Mouse (Mus musculus): ENCODE results near the gene Sgo2a. TPM values are rescaled to one million over a fixed set of nuclear protein-coding genes. Genes with fewer than 3 reads are reported as not detected.
"Not testable (repeated sequence)": the region's sequence is repeated elsewhere in the genome, so short reads cannot be mapped to it uniquely, and the experiment has no call there.

Sgo2a gene
- total RNA-seq, 2 experiments from 2014 or later = 4.8 to 6.0 TPM

DNA sequence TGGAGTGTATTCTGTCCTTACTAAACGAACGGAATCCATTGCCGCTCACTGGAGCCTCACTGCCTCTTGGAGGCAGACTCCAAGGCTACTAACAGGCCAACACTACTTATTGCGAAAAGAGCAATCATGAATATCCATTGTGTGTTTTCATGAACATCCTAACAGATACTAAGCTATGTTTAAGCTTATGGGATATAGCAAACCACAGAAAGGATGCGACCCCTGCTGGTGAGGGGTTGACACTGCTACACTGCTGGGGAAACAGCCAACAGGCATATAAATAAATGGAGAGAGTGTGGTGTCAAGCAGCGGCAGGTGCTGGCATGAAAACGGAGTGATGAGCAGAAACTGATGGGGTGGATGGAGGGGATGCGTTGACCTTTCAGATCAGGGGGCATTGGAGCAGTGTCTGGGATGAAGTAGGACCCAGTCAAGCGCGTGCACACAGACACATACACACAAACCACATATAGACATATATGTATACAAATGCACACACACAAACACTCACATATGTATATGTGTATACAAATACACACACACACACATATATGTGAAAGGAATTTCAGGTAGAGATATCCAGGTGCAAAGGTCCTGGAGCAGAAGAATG lies 35.5 kb downstream of the Sgo2a start:
- peak; percentile 74 for DNase-seq

DNA sequence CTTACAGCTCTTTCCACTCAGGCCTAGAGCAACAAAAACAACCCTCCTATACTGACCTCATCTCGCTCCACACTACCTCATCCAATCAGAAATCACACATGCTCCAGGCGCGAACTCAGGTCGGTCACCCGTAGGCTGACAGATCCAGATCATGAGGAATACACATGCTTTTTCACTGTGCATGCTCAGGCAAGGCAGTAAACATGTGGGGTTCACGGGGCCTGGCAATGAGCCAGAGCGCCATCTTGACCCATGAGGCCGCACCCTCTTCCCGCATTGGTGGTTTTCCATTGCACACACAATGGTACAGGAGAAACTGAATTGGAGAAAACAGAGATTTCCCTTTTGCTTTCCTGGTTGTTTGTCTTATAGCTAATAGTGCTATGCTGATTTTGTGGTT lies 41.5 kb downstream of the Sgo2a start:
- not testable (repeated sequence) for DNase-seq

- DNase-seq = no peak
Measured at GRCm38 (mm10) chr1:58045076-58045475, 49.3 kb downstream of the Sgo2a start.

- no peak for DNase-seq
Measured at GRCm38 (mm10) chr1:58045546-58045945, 49.8 kb downstream of the Sgo2a start.

DNA sequence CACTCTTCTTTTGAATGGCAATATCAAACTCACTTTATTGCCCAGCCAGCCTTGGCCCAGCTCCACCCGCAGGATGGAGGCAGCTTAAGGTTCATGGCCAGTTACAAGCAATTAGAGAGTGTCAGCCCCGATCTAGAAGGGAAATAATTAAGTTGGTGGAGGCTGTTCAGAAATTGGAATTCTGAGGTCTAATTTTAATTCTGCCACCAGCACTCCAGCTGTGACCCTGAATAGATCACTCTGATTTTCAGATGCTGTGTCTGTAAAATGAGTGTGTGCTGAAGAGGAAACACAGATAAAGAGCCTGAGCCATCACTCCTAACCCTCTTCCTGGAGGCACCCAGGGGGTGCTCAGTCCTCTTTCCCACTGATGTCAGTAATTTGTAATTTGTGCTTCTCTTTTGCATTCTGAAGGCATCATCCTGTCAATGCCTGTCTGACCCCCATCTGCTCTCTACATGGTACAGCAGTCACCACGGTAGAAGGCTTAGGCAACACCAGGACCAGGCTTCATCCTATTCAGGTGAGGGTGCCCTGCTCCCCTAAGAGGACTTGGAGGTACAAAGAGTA lies 51.0 kb downstream of the Sgo2a start:
- no peak for DNase-seq

GRCm38 (mm10) chr1:58049126-58049525 lies 53.4 kb downstream of the Sgo2a start:
- DNase-seq = no peak

DNA sequence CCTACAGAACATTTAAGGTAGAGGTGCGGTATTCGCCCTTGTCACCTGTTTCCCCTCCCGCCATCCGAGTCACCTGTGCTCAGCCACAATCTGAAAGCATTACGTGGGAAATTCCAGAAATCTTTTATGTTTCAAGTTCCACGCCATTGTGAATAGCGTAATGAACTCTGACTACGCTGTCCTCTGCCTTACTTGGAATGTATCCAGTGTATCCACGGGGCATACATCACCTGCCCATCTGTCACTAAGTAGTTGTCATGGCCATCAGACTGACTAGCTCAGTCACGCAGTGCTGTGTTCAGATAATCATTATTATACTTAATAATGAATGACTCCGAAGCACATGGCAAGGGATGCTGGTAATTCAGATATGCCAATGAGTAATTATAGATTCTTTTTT lies 59.8 kb downstream of the Sgo2a start:
- DNase-seq = no peak

- DNase-seq = no peak
Measured at GRCm38 (mm10) chr1:58056074-58056807, 60.5 kb downstream of the Sgo2a start.

DNA sequence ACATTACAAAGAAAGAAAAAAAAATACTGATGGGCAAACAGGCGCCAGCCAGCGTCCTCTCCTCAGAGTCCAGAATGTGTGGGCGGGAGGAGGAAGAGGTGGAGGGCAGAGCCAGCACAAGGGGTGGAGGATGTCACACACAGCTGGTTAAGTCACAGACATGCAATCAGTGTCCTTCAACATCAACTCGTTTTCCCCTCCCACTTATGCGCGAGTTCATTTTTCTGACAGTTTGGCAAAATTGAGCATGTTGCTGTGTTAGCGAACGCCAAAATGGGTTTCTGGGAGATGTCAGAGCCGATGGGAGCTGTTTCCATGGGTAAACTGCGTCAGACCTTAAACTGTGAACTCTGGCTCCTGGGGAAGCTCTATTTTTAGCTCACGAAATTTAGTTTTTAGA lies 61.2 kb downstream of the Sgo2a start:
- DNase-seq = peak; percentile 13

DNA sequence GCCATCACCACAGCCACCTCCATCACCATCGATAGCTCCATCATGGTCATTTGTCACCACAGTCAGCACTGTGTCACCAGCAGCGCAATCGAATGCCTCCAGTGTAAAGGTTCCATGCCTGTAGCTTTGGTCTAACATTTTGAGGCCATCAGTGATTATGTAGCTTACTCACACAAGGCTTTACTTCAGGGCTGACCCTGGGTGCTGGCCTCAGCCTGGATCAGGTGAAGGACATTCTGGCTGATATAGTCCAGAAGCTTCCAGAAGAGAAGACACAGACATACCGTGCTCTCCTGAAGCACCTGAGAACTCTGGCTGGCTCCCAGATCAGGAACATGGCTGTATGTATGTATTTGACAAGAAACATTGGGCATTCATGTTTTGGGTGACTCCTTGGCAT lies 63.1 kb downstream of the Sgo2a start:
- DNase-seq = no peak

- DNase-seq = no peak
Measured at GRCm38 (mm10) chr1:58062131-58062530, 66.4 kb downstream of the Sgo2a start.

GRCm38 (mm10) chr1:58065151-58065550 lies 69.4 kb downstream of the Sgo2a start:
- DNase-seq = no peak

DNA sequence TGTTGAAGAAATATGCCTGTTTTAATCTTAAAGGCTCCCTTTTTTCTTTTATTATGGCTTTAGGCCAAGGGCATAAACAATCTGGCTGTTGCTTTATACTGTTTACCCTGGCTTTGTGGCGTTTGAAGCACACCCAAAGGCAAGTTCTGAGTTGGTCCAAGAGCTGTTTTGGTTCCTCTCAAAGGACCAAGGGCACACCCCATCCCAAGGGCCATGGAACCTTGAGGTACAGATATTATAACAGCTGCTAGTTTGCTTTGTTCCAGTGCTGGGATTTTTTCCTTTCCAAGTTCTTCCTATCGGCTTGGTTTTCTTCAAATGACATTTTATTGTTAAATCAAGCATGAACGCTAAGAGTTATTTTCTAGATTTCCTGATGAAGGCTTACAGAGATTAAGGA lies 69.8 kb downstream of the Sgo2a start:
- DNase-seq = peak; percentile 7

DNA sequence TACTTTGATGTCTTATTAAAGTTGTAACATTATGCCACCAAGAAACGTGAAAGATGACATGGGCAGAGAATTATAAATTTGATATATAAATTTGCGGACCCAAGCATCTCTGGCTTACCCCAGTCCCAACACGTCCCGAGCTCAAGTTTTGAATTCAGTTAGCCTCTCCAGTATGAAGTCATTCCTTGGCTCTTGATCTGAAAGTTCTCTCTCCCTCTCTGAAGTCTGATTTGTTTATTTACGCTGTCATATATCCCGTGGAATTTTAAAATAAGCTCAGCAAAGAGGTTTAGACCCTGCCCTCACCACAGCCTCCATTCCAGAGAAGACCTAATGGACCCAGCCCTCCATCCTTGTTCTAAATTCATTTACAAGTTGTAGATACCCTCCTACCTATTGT lies 73.4 kb downstream of the Sgo2a start:
- DNase-seq = no peak

DNA sequence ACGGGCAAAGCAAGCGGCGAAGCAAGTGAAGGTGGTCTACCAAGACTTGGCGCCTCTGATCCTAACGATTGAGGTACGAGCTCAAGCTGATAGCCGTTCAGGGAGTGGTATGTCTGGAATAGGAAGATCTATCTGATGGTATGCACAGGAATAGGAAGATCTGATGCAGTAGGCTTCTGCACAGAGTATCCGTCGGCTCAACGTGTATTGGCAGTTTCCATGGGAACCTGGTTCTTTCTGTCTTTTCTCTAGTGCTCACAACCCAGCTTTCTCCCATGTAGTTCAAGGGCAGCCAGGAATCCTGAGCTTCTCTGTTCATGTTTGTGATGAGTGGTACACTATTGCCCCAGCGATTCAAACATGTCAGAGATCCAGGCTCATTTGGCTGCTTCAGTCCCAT lies 74.3 kb downstream of the Sgo2a start:
- DNase-seq = peak; percentile 8

DNA sequence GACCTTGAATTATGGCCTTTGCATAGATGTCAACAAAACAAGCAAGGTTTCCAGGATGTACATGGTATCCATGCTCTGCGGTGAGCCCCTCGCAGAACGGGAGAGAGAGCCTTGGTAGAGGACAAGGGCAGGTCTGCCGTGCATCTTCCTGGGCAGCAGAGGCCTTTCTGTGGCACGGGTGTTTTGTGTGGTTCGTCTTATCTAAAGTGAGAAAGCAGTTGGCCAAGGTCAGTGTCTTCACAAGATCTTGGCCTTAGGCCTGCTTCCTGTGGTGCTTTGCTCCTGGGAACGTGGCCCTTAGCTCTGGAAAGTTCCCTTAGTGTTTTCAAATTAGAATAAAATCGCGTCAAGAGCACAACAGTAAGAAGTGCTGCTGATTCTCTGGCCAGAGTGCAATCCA lies 75.2 kb downstream of the Sgo2a start:
- DNase-seq = peak; percentile 21

DNA sequence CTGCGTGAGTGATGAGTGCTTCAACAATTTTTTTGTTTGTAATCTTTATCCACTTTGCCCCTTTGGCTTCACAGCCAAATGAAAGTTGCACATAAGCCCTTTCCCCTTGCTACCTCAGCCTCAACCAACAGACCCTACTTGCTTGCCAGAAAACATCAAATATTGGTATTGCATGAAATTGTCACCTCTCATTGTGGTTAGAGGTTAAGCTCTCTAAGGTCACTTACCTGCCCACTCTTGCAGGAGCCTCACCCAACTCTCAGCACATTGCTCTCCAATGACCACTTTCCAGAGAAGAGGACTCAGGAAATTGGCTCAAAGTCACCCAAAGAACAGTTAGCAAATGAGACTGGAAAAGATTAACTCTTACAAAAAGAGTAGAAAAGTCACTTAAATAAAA lies 75.7 kb downstream of the Sgo2a start:
- no peak for DNase-seq

GRCm38 (mm10) chr1:58072416-58072815 lies 76.6 kb downstream of the Sgo2a start:
- no peak for DNase-seq

DNA sequence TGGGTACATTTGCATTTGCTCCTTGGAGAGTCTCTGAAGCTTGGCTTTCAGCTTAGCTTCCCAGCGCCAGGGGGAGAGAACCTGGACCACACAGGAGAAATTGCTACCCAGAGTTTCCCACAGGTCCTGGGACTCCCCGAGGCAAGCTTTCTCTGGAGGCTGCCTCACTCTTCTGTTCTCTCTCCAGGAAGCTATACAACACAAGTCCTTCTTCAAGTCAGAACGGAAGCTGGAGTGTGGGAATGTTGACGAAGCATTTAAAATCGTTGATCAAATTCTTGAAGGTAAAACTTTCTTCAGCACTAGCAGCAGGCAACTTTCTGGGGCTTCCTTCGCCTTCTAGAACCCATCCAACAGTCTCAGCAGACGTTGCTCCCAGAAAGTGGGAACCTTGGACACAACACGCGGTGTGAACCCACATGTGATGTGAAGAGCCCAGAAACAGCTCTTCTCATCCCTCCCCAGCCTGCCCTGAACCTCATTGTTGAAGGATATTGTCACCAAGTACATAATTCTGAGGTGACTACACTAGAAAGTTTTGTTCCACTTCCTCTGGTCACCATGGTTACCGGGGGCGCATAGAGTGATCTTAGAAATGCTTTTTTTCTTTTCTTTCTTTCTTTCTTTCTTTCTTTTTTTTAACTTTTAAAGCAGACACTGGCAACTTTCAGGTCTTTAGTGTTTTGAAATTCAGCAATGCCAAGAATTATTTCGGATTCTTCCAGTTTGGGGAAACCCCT lies 77.4 kb downstream of the Sgo2a start:
- peak; percentile 8 for DNase-seq

DNA sequence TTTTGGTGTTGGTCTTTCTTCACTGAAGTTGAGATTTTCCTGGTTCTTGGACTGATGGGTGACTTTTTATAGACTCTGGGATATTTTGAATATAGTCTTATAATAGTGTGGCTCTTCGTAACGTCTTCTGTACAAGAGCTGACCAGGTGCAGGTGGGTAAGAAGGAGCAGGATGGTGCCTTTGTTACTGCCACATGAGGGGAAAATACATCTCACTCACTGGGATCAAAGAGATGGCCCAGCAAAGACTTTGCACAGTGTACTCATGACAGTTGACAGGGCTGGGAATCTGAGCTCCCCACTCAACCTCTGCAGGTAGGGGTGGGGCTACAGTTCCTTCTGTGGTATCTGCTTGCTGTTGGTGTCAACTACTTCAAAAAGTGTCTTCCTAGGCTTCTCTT lies 78.5 kb downstream of the Sgo2a start:
- DNase-seq = no peak
